Mouse (Mus musculus): ENCODE results near the gene Qrsl1. TPM values are rescaled to one million over a fixed set of nuclear protein-coding genes. Genes with fewer than 3 reads are reported as not detected.
A peak's percentile ranks its signal among the peaks of the same experiment; 100 is the strongest.
"Not testable (repeated sequence)": the region's sequence is repeated elsewhere in the genome, so short reads cannot be mapped to it uniquely, and the experiment has no call there.

Qrsl1 gene
- polyA plus RNA-seq (2015; fragmentation: Nextera tagmentation; extraction: Ambion mirVana): 29.8 and 29.9 TPM in 2 replicates

GRCm38 (mm10) chr10:43901578-43902194 lies at the start of gene Qrsl1, which contains the start of gene Rtn4ip1:
TSS of gene Qrsl1 (minus strand) at chr10:43901745.
TSS of gene Rtn4ip1 (plus strand) at chr10:43901807.
- peak within 1 kb of the TSS; percentile 70 for H3K9ac ChIP-seq
- under 1% methylated on average over 40 of the region's 40 CpGs for WGBS
- peak; percentile 98 for ATAC-seq (replicated peaks; ENCODE audit: low FRiP score)

GRCm38 (mm10) chr10:43945435-43945834 lies 43.9 kb upstream of the Qrsl1 start:
- H3K27ac ChIP-seq: peak overlapping the region; percentile 66
- peak; percentile 79; the same call in 1 of the 2 replicates for ATAC-seq (replicated peaks; ENCODE audit: low FRiP score)
- no peaks in the 10 kb centered on the region for H3K27me3 ChIP-seq
- H3K4me1 ChIP-seq: peaks cover 7% of the 10 kb centered on the region
- H3K4me2 ChIP-seq: no peak overlapping the region
- no peaks in the 10 kb centered on the region for H3K9me3 ChIP-seq (replicated peaks)
- H3K9ac ChIP-seq: no peak overlapping the region
- peaks cover 10% of the 10 kb centered on the region; the same call in 1 of the 2 replicates for H3K36me3 ChIP-seq
- no peak overlapping the region for H3K4me3 ChIP-seq (replicated peaks)
- 48% methylated on average over 4 of the region's 4 CpGs for WGBS

More at GRCm38 (mm10) chr10:43901578-43902194, at the start of gene Qrsl1, which contains the start of gene Rtn4ip1:
- H3K9me3 ChIP-seq (replicated peaks): no peaks in the 10 kb centered on the region
- H3K27ac ChIP-seq: peak within 1 kb of the TSS; percentile 87
- peaks cover 16% of the 10 kb centered on the region for H3K4me1 ChIP-seq
- 0 out of 2 replicates have a peak, but pooled peaks cover 5% of the 10 kb centered on the region for H3K36me3 ChIP-seq
- peak within 1 kb of the TSS; percentile 89 for H3K4me3 ChIP-seq (replicated peaks)
- H3K27me3 ChIP-seq: no peaks in the 10 kb centered on the region
- peak within 1 kb of the TSS; percentile 76 for H3K4me2 ChIP-seq

GRCm38 (mm10) chr10:43943736-43944135 lies 42.2 kb upstream of the Qrsl1 start:
- Histone ChIP-seq H3K27me3 (no peaks in the 10 kb centered on the region), H3K4me1 (peaks cover 7% of the 10 kb centered on the region), H3K9ac (no peak overlapping the region), H3K27ac (0 out of 2 replicates have a peak overlapping the region, but pooled peaks have one; percentile 28), H3K9me3 (replicated peaks) (no peaks in the 10 kb centered on the region), H3K36me3 (peaks cover 14% of the 10 kb centered on the region; the same call in 1 of the 2 replicates), H3K4me2 (no peak overlapping the region), H3K4me3 (replicated peaks) (no peak overlapping the region)
- no peak for ATAC-seq (replicated peaks; ENCODE audit: low FRiP score)
- 52% methylated on average over 4 of the region's 4 CpGs for WGBS

GRCm38 (mm10) chr10:43939136-43939662 lies 37.7 kb upstream of the Qrsl1 start:
- Histone ChIP-seq H3K36me3 (peaks cover 12% of the 10 kb centered on the region; the same call in 1 of the 2 replicates), H3K27me3 (no peaks in the 10 kb centered on the region), H3K4me1 (no peaks in the 10 kb centered on the region; the same call in 1 of the 2 replicates), H3K27ac (no peak overlapping the region), H3K4me2 (no peak overlapping the region), H3K9me3 (replicated peaks) (no peaks in the 10 kb centered on the region), H3K4me3 (replicated peaks) (no peak overlapping the region), H3K9ac (no peak overlapping the region)
- WGBS: 78% methylated on average over 6 of the region's 6 CpGs
- no peak for ATAC-seq (replicated peaks; ENCODE audit: low FRiP score)

GRCm38 (mm10) chr10:43928596-43928995 lies 27.1 kb upstream of the Qrsl1 start:
- ATAC-seq (replicated peaks; ENCODE audit: low FRiP score): no peak

GRCm38 (mm10) chr10:43927736-43928135 lies 26.2 kb upstream of the Qrsl1 start:
- no peak overlapping the region for H3K27ac ChIP-seq
- H3K4me3 ChIP-seq (replicated peaks): no peak overlapping the region
- 81% methylated on average over 8 of the region's 8 CpGs for WGBS
- peaks cover 14% of the 10 kb centered on the region for H3K36me3 ChIP-seq
- no peaks in the 10 kb centered on the region for H3K9me3 ChIP-seq (replicated peaks)
- no peaks in the 10 kb centered on the region for H3K27me3 ChIP-seq
- ATAC-seq (replicated peaks; ENCODE audit: low FRiP score): no peak
- no peak overlapping the region for H3K4me2 ChIP-seq
- no peaks in the 10 kb centered on the region for H3K4me1 ChIP-seq
- no peak overlapping the region for H3K9ac ChIP-seq

More at GRCm38 (mm10) chr10:43928596-43928995, 27.1 kb upstream of the Qrsl1 start:
- no peaks in the 10 kb centered on the region for H3K27me3 ChIP-seq
- H3K36me3 ChIP-seq: peaks cover 20% of the 10 kb centered on the region
- no peak overlapping the region for H3K4me3 ChIP-seq (replicated peaks)
- no peak overlapping the region for H3K4me2 ChIP-seq
- no peak overlapping the region for H3K27ac ChIP-seq
- H3K4me1 ChIP-seq: no peaks in the 10 kb centered on the region
- 78% methylated on average over 5 of the region's 5 CpGs for WGBS
- H3K9ac ChIP-seq: no peak overlapping the region
- H3K9me3 ChIP-seq (replicated peaks): no peaks in the 10 kb centered on the region

GRCm38 (mm10) chr10:43925776-43926175 lies 24.2 kb upstream of the Qrsl1 start:
- H3K9me3 ChIP-seq (replicated peaks); H3K27me3 ChIP-seq; H3K9ac ChIP-seq; H3K4me1 ChIP-seq; ATAC-seq (replicated peaks; ENCODE audit: low FRiP score); H3K4me2 ChIP-seq; H3K27ac ChIP-seq; H3K4me3 ChIP-seq (replicated peaks); H3K36me3 ChIP-seq: not testable (repeated sequence)
- WGBS: 95% methylated on average over 9 of the region's 9 CpGs

- H3K36me3 ChIP-seq: no peaks in the 10 kb centered on the region; the same call in 1 of the 2 replicates
- H3K4me2 ChIP-seq: no peak overlapping the region
- no peaks in the 10 kb centered on the region for H3K9me3 ChIP-seq (replicated peaks)
- 89% methylated on average over 3 of the region's 3 CpGs for WGBS
- no peak for ATAC-seq (replicated peaks; ENCODE audit: low FRiP score)
- no peak overlapping the region for H3K9ac ChIP-seq
- no peaks in the 10 kb centered on the region for H3K27me3 ChIP-seq
- H3K4me3 ChIP-seq (replicated peaks): no peak overlapping the region
- H3K4me1 ChIP-seq: peaks cover 3% of the 10 kb centered on the region; the same call in 1 of the 2 replicates
- no peak overlapping the region for H3K27ac ChIP-seq
Measured at GRCm38 (mm10) chr10:43923096-43923495, 21.6 kb upstream of the Qrsl1 start.

- 41% methylated on average over 17 of the region's 17 CpGs for WGBS
- no peak; the same call in 1 of the 2 replicates for ATAC-seq (replicated peaks; ENCODE audit: low FRiP score)
- Histone ChIP-seq H3K27ac (no peak overlapping the region), H3K4me2 (no peak overlapping the region), H3K9me3 (replicated peaks) (no peaks in the 10 kb centered on the region), H3K36me3 (no peaks in the 10 kb centered on the region), H3K4me1 (peaks cover 7% of the 10 kb centered on the region), H3K27me3 (no peaks in the 10 kb centered on the region), H3K4me3 (replicated peaks) (no peak overlapping the region), H3K9ac (no peak overlapping the region)
Measured at GRCm38 (mm10) chr10:43918696-43919608, 17.4 kb upstream of the Qrsl1 start.

- Histone ChIP-seq H3K4me2 (no peak overlapping the region), H3K36me3 (no peaks in the 10 kb centered on the region), H3K9ac (no peak overlapping the region), H3K27me3 (no peaks in the 10 kb centered on the region), H3K27ac (no peak overlapping the region), H3K4me1 (peaks cover 7% of the 10 kb centered on the region), H3K9me3 (replicated peaks) (no peaks in the 10 kb centered on the region), H3K4me3 (replicated peaks) (no peak overlapping the region)
- no peak for ATAC-seq (replicated peaks; ENCODE audit: low FRiP score)
- WGBS: 88% methylated on average over 2 of the region's 2 CpGs
Measured at GRCm38 (mm10) chr10:43916737-43917136, 15.2 kb upstream of the Qrsl1 start.

- H3K4me1 ChIP-seq: peaks cover 7% of the 10 kb centered on the region
- no peak for ATAC-seq (replicated peaks; ENCODE audit: low FRiP score)
- H3K9ac ChIP-seq: no peak overlapping the region
- no peak overlapping the region for H3K4me2 ChIP-seq
- H3K36me3 ChIP-seq: no peaks in the 10 kb centered on the region
- no peaks in the 10 kb centered on the region for H3K9me3 ChIP-seq (replicated peaks)
- 83% methylated on average over 12 of the region's 12 CpGs for WGBS
- H3K27ac ChIP-seq: no peak overlapping the region
- H3K4me3 ChIP-seq (replicated peaks): no peak overlapping the region
- no peaks in the 10 kb centered on the region for H3K27me3 ChIP-seq
Measured at GRCm38 (mm10) chr10:43916181-43916580, 14.6 kb upstream of the Qrsl1 start.
